Mouse (Mus musculus): ENCODE measurements around the gene Adarb1.

Gene Adarb1

GRCm38 (mm10) chr10:77434457-77435151, 16.5 kb upstream of the Adarb1 start:
- DNase-seq = peak; percentile 55 to 59

GRCm38 (mm10) chr10:77434076-77434456, 16.0 kb upstream of the Adarb1 start:
- no peak for DNase-seq

GRCm38 (mm10) chr10:77430771-77431170, 12.7 kb upstream of the Adarb1 start:
- DNase-seq = no peak

DNA sequence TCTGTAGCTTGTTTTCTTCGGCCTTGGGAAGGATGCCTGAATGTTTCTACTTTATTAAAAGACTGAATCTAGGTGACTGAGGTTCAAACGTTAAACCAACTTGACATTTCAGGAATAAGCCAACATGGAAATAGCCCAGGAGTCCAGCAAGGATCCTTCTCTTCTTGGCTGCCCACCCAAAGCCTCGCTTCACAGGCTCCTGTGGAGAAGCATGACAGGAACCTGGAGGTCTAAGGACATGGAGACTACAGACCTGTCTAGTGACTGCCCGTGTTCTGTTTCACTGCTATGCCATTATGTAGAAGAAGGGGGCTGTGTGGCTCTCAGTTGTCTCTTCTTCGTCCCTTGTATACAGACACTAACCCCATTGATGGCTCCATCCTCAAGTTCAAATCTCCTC, 11.9 kb upstream of the Adarb1 start:
- DNase-seq = peak; percentile 67 to 71

GRCm38 (mm10) chr10:77427610-77428009, 9.5 kb upstream of the Adarb1 start:
- DNase-seq = peak; percentile 41 to 44

- DNase-seq = no peak
These were observed 2.1 kb upstream of the Adarb1 start for GRCm38 (mm10) chr10:77420190-77420589.

- peak; percentile 47 to 57 for DNase-seq
These were observed 599 bp downstream of the Adarb1 start for GRCm38 (mm10) chr10:77417240-77418102.

- peak in 1 of 2 experiments; percentile 53 for DNase-seq
These were observed 1.3 kb downstream of the Adarb1 start for GRCm38 (mm10) chr10:77416666-77417239.

DNA sequence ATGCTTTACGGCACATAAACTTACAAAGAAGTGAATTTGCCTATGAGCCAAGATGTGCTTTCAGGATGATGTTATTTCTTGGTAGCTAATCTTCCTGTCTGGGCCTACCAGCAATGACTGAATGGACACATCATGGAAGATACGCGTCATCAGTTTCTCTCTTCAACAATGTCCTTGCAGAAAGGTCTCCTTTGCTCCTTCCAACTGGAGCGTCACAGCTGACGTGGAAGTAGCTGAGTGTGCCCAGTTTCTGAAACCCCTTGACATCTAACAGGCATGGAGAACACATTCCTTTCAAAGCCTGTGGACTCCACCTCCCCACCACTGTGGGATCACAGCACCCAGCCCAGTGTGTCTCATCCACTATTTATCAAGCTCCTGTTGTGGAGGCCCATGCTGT, 2.2 kb downstream of the Adarb1 start:
- no peak for DNase-seq

- DNase-seq = no peak
These were observed 4.3 kb downstream of the Adarb1 start for GRCm38 (mm10) chr10:77413791-77414190.

DNA sequence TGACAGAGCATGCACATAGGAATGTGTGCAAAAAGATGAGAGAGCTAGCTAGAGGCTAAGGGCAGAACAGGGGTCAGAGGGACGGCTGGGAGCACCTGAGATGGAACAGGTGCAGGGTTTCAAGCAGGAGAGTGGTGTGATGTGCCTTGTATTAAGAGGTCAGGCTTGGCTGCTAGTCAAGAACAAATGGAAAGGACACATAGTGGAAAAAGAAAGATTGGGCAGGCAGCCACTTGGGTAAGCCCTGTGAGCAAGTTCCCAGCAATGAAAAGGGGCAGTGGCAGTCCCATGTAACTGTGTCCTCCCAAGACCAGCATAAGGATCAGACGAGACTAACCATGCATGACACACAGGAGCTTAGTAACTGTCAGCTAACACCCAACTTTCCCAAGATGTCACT, 8.9 kb downstream of the Adarb1 start:
- no peak for DNase-seq

- DNase-seq = no peak
These were observed 9.8 kb downstream of the Adarb1 start for GRCm38 (mm10) chr10:77408241-77408640.

DNA sequence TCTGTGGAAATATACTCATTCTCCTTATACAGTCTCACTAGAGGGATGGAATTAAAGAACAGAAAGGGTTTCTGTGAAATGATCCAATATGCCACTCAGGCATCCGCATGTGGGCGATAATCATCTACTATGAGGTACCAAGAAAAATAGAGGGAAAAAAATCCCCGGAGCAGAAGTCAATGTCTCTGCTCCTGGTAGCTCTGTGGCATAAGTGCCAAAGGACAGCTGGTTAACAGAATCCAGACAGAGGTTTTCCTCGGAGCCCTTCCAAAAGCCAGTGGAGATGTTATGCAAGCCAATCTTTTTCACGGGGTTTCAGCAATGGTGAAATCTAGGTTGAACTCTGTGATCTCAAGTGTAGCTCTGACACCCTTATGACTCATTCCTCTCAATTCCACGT, 11.6 kb downstream of the Adarb1 start:
- DNase-seq = no peak

DNA sequence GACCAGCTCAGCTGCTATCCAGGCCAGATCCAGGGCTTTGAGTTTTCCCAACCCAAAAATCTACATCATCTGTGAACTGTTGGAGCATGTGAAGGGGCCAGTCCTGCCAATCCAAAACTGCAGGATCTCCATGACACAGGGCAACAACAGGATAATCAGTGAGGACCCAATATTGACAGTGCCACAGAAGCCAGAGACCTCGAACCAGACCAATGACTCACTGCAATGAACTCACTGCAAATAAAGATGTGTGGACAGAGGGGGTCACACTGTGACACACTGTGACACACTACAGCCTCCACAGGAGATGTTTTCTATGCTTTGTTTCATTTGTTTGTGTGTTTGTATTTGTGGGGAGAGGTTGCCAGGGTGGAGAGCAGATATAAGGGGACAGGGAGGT, 15.6 kb downstream of the Adarb1 start:
- DNase-seq = no peak

DNA sequence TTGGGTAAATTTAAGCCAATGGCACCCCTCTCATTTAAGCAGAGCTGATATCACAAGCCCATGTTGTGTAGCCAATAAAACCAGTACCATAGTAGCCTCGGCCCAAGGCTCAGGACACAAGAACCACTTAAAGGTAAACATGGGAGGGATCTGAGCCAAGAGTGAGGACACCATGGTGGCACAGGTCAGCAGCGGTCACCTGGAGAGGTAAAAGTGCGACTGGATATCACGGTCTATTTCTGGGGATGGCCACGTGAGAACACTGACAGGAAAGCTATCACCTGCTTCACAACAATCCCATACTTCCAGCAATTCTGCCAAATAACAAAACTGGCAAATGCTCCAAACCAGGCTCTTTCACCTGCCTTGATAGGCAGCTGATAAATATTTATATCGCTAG, 17.0 kb downstream of the Adarb1 start:
- DNase-seq = no peak

- DNase-seq = peak; percentile 55 to 64
These were observed 18.1 kb downstream of the Adarb1 start for GRCm38 (mm10) chr10:77399938-77400337.

- peak; percentile 55 to 77 for DNase-seq
These were observed 20.0 kb downstream of the Adarb1 start for GRCm38 (mm10) chr10:77398082-77398481.

DNA sequence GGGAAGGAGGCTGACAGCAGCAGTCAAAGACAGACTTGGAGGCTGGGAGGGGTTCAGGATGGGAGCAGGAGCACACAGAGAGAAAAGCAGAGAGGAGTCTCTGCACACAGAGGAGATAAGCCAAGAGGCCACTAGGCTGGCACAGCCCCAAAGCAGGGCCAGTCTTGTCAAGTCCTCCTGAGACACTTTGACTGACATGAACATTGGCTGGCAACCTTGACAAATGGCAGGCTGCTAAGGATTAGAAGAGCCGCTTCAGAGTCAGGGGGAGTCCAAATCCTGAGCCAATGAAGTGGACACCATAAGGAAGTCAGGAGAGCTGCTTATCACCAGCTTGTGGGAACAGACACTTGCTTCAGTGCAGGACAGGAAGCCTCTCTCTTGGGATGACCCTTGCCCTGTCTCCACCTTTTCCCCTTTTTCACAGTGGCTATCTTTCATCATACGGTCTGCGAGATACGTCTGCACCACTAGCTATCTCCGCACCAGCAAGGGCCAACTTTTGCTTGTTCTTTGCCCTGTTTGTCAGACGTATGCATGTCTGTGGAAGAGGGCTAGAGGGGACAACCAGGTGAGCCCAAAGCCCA, 20.9 kb downstream of the Adarb1 start:
- DNase-seq = peak; percentile 58 to 60

GRCm38 (mm10) chr10:77396015-77396414, 22.1 kb downstream of the Adarb1 start:
- no peak for DNase-seq

GRCm38 (mm10) chr10:77391072-77391471, 27.0 kb downstream of the Adarb1 start:
- no peak for DNase-seq

DNA sequence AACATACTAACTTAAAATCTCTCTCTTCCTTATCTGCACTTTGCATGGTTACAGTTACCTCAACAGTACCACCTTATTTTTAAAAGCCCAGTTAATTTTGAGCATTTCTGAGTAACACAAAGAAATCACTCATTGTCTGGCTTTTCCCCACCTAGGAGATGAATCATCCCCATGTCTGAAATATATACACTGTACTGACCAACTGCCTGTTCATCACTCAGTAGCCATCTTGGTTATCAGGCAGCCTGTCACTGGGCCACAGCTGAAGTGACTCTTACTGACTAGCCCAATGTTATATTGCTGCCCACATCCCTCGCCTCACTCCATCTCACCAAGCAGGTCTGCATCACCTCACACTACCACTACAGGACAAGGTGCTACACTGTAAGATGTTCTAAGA, 30.5 kb downstream of the Adarb1 start:
- no peak for DNase-seq

DNA sequence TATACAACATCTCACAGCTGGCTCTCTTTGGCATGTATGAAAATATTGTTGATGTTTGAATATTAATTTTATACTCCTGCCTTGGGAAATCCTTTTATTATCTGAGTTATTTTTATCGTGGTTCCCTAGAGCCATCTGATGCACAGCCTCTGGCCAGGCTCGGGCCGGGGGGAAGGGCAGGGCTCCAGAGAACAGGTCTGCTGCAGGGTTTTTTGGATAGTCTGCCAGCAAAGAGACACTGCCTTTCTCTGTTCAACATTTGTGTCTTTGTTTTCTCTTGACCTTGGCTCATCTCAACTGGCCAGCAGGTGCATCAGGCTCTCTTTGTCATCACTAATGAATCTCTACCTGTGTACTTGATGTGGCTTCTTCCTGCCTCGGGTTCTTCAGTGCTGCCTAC, 32.3 kb downstream of the Adarb1 start:
- peak; percentile 58 to 69 for DNase-seq

DNA sequence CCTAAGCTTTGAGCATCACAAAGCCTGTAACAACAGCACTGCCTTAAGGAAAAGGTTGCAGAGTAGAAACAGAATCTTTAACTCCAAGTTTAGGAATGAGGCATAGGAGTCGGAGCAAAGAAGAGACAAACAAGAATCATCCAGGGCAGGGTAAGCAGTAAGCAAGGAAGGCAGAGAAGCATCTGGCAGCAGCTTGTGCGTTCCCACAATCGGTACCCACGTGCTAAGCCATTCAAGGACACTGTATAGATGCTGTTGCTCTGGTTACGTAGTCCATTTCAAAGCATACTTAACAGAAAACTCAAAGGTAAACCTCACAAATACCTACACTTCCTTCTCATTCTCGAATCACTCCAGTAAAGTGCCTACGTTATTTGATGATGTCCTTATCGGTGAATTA, 35.0 kb downstream of the Adarb1 start:
- no peak for DNase-seq

Data from cerebellum, postnatal 36 days (tissue).